8 mouse cellular contexts compared by ENCODE assay signal in the genomic region with DNA sequence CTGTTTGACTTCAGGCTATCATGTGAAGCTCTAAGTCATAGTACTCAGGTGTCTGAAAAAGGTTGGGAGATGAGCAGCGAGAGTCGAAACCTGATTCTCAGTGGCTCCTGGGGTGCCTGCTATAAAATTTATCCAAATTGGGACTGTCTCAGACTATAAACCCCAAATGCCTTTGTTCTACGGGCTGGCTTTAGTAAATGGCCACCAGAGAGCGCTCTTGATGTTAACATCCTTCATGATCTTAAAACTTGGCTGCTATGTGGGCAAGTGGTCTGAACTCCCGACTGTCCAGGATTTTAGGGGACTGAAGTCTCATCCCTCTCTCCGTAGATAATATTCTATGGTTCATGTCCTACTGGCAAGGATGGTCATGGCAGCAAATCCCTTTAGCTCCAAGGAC.
A peak's percentile ranks its signal among the peaks of the same experiment; 100 is the strongest.
DNase-seq lines count a peak whose midpoint lies in the region; ATAC-seq and TF ChIP-seq lines count a peak whose summit lies in the region.

No protein-coding gene starts in this region.

- WGBS in forebrain, embryonic 12.5 days: 49% methylated on average over 6 of the region's 6 CpGs
- 45% methylated on average over 6 of the region's 6 CpGs for WGBS in forebrain, embryonic 13.5 days
- WGBS in kidney, adult 2 months: 16% methylated on average over 6 of the region's 6 CpGs
- WGBS in limb, embryonic 11.5 days: 40% methylated on average over 6 of the region's 6 CpGs

- no peak overlapping the region for H3K27ac ChIP-seq in forebrain, embryonic 12.5 days
- H3K27ac ChIP-seq in forebrain, embryonic 13.5 days: no peak overlapping the region
- H3K27ac ChIP-seq in kidney, adult 2 months (ENCODE audit: insufficient read depth, low read depth, low read length): no peak overlapping the region
- no peak overlapping the region for H3K27ac ChIP-seq in limb, embryonic 11.5 days (replicated peaks; ENCODE audit: low read depth, low read length)

- no peaks in the 10 kb centered on the region for H3K9me3 ChIP-seq in forebrain, embryonic 12.5 days
- no peaks in the 10 kb centered on the region for H3K9me3 ChIP-seq in forebrain, embryonic 13.5 days (replicated peaks)
- no peaks in the 10 kb centered on the region for H3K9me3 ChIP-seq in limb, embryonic 11.5 days (ENCODE audit: control insufficient read depth, low read length)

- no peak overlapping the region for H3K4me2 ChIP-seq in forebrain, embryonic 12.5 days
- no peak overlapping the region for H3K4me2 ChIP-seq in forebrain, embryonic 13.5 days
- no peak overlapping the region for H3K4me2 ChIP-seq in limb, embryonic 11.5 days (ENCODE audit: low read depth, severe bottlenecking)

- TF ChIP-seq POLR2A in kidney, adult 2 months (IDR thresholded peaks at IDR 0.05; ENCODE audit: low read depth, low read length): no peak

- TF ChIP-seq CTCF in kidney, adult 2 months (conservative IDR thresholded peaks at IDR 0.05; ENCODE audit: insufficient read depth, insufficient read length, low read depth, low read length): no peak

- peak; percentile 57 for ATAC-seq in forebrain, embryonic 12.5 days (ENCODE audit: low FRiP score)
- no peak for ATAC-seq in forebrain, embryonic 13.5 days
- no peak for ATAC-seq in limb, embryonic 11.5 days (ENCODE audit: insufficient number of reproducible peaks, low FRiP score, low TSS enrichment, low read depth)

- no peaks in the 10 kb centered on the region for H3K4me1 ChIP-seq in forebrain, embryonic 12.5 days
- no peaks in the 10 kb centered on the region for H3K4me1 ChIP-seq in forebrain, embryonic 13.5 days
- no peaks in the 10 kb centered on the region for H3K4me1 ChIP-seq in kidney, adult 2 months (ENCODE audit: control insufficient read depth, insufficient read depth, low read length)
- H3K4me1 ChIP-seq in limb, embryonic 11.5 days (ENCODE audit: control insufficient read depth, insufficient read depth, low read length): no peaks in the 10 kb centered on the region

- no peak overlapping the region for H3K9ac ChIP-seq in forebrain, embryonic 12.5 days
- H3K9ac ChIP-seq in forebrain, embryonic 13.5 days: no peak overlapping the region
- no peak overlapping the region for H3K9ac ChIP-seq in limb, embryonic 11.5 days (ENCODE audit: low read length)

- DNase-seq in retina, adult 2 months (ENCODE audit: low read depth, low spot score): peak; percentile 11
- DNase-seq in retina, embryonic 14.5 days (ENCODE audit: low spot score): no peak
- DNase-seq in kidney, adult 2 months: peak; percentile 21
- DNase-seq in limb, embryonic 11.5 days (ENCODE audit: low spot score): peak; percentile 54
- DNase-seq in T-cell, adult 2 months (ENCODE audit: low spot score): no peak
- DNase-seq in gastrocnemius, postnatal 36 days: no peak

- intact Hi-C loops in gastrocnemius, postnatal 36 days (cut with DNase I): no loop called here

- no peak overlapping the region for H3K4me3 ChIP-seq in forebrain, embryonic 12.5 days (replicated peaks)
- no peak overlapping the region for H3K4me3 ChIP-seq in forebrain, embryonic 13.5 days
- H3K4me3 ChIP-seq in kidney, adult 2 months (ENCODE audit: insufficient read depth, low read depth, low read length): no peak overlapping the region
- no peak overlapping the region for H3K4me3 ChIP-seq in limb, embryonic 11.5 days (ENCODE audit: low read depth, low read length)

- no peaks in the 10 kb centered on the region for H3K36me3 ChIP-seq in forebrain, embryonic 12.5 days (replicated peaks)
- H3K36me3 ChIP-seq in forebrain, embryonic 13.5 days (ENCODE audit: poor library complexity, severe bottlenecking): no peaks in the 10 kb centered on the region
- H3K36me3 ChIP-seq in kidney, adult 2 months (ENCODE audit: control insufficient read depth, insufficient read depth, low read length): no peaks in the 10 kb centered on the region
- H3K36me3 ChIP-seq in limb, embryonic 11.5 days (ENCODE audit: control insufficient read depth, insufficient read depth, low read length): no peaks in the 10 kb centered on the region

- no peaks in the 10 kb centered on the region for H3K27me3 ChIP-seq in forebrain, embryonic 12.5 days
- H3K27me3 ChIP-seq in forebrain, embryonic 13.5 days: no peaks in the 10 kb centered on the region
- H3K27me3 ChIP-seq in kidney, adult 2 months (replicated peaks; ENCODE audit: control insufficient read depth, insufficient read depth, low read length): no peaks in the 10 kb centered on the region
- H3K27me3 ChIP-seq in limb, embryonic 11.5 days (ENCODE audit: control insufficient read depth, insufficient read depth, low read length): no peaks in the 10 kb centered on the region

Comparison
In these comparisons a context has a peak if more than half of its experiments do, and no peak if none do; other contexts are left out.
1. DNase-seq: peak in retina, adult 2 months (single experiment), kidney, adult 2 months (single experiment) and limb, embryonic 11.5 days (single experiment); none in retina, embryonic 14.5 days (single experiment), T-cell, adult 2 months (single experiment) and gastrocnemius, postnatal 36 days (0 of 2).